Mouse (Mus musculus) effector memory CD4-positive, alpha-beta T cell, adult 5 months (primary cell): ENCODE data around the gene Tlx2. TPM values are rescaled to one million over a fixed set of nuclear protein-coding genes. Genes with fewer than 3 reads are reported as not detected.

Source experiments
- polyA plus RNA-seq: library from polyadenylated mRNA; unstranded; fragments of 100-300 nt; shearing (Covaris generic); gene quantifications from one replicate; pipeline ENCODE4 v1.2.1, GENCODE M21; 2017

Gene Tlx2
- polyA plus RNA-seq = not detected

DNA sequence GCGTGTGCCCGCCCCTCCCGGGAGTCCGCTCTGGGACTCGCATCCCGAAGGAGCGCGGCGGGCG, at the start of gene Tlx2:
TSS of gene Tlx2 (minus strand) at position 47 of the 64 bp plus-strand sequence.

DNA sequence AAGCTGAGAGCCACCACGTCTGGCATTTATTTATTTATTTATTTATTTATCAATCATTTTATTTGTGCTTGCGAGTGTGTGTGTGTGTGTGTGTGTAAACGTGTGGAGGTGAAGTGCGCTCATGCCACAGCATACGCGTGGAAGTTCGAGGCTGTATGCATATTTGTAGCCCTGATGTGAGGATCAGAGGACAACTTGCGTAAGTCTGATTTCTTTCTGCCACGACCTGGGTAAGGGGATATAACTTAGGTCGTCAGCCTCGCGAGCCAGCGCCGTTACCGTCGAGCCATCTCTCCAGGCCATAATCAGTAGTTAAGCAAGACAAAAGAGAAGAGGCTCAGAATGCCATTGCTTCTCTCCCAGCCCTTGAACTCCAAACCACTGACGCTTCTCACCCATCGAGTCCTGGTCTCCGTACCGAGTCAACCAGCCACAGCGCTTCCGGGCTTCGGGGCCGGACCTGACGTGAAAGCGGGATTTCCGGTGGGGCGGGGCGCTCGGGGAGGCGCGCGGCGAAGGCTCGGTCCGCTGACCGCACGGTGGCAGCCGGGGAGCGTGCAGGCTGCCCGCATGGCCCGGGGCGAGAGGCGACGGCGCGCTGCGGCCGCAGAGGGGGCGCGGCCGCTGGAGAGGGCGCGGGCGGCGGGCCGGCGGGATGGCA, 45.0 kb upstream of the Tlx2 start, which contains the start of gene Mogs:
TSS of gene Mogs (plus strand) at position 486 of the 661 bp plus-strand sequence.

DNA sequence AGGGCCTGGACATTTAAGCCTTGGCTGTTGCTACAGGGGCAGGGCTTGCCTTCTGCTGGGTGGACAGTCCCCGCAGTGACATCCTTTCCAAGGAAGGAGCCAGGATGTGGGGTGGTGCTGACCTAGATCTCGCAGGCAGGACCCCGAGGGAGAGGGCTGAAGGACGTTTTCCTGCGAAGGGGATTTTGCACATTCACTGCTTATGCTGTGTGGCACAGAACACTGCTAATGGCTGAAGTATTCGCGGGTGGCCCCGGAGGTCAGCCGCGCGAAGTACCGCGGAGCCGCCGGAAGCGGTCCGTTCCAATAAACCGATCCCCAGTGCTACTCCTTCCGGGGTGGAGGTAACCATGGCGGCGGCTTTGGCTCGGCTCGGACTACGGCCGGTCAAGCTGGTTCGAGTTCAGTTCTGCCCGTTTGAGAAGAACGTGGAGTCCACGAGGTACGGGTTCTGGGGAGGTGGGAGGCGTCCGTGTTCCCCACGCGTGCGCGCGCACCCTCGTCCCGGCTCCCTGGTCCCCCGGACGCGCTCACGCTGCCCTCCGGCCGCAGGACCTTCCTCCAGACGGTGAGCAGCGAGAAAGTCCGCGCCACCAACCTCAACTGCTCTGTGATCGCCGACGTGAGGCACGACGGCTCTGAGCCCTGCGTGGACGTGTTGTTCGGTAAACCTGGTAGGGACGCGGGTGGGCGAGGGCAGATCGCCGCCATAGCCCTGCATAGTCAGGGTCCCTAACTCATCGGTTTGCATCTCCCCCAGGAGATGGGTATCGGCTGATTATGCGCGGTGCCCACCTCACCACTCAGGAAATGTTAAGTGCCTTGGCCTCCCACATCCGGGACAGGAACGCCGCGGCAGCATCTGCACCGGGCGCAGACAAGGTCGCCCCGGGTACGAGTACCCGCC, 38.9 kb upstream of the Tlx2 start, which contains the start of gene Mrpl53:
TSS of gene Mrpl53 (plus strand) at position 279 of the 907 bp plus-strand sequence.

DNA sequence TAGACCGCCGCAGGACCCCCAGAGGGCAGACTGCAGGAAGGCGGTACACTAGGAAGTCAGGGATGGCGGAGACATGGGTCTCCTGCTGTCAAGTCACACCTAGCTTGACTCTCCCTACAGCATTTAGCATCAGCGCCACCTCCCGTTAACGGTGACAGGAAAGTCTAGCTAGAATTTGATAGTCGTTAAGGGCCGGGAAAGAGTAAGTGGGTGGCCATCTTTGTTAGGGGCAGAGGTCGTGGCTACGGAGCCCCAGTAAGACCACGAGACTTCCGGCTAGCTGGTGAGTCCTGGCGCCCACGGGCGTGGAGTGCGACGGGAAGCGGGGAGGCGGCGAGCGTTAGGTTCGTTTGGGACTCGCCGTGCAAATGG, 31.2 kb upstream of the Tlx2 start, which contains the start of the genes Ccdc142 and Gm42688:
TSS of gene Ccdc142 (plus strand) at position 286 of the 372 bp plus-strand sequence.
TSS of gene Gm42688 (plus strand) at position 302 of the 372 bp plus-strand sequence.

DNA sequence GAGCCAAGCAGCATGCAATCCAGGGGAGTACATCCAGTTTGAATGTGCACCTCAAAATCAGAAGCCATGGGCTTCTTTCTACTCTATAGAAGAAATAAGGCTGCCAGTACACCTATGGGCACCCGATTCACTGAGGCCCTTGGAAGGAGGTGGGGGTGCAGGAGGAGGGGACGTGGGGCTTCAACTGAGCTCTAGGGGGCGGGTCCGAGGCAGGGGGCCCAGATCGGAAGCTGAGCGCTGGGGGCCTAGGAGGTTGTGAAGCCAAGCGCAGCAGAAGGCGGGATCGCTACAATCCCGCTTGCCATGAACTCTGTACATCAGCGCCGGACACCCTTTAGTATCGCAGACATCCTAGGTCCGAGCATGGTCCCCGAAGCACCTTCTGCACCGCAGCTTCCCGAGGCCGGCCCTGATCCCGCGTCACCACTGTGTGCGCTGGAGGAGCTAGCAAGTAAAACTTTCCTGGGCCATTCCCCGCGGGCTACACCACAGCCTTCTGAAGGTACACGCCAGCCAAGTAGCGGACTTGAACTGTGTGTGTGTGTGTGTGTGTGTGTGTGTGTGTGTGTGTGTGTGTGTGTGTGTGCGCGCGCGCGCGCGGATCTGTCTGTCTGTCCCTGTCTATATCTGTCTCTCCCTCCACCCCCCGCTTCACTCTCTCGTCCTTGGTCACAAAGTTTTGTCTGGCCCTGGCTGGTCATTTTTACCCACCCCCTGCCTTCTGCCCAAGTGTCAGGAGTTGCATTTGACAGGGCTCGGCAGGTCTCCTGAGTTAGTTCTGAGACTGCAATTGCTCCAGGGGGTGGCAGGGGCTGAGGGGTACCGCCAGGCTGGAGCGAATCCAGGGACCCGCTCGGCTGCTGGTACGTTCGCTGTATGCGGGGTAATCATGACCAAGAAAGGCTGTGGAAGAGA, 16.3 kb upstream of the Tlx2 start, which contains the start of gene Lbx2:
TSS of gene Lbx2 (plus strand) at position 247 of the 915 bp plus-strand sequence.

DNA sequence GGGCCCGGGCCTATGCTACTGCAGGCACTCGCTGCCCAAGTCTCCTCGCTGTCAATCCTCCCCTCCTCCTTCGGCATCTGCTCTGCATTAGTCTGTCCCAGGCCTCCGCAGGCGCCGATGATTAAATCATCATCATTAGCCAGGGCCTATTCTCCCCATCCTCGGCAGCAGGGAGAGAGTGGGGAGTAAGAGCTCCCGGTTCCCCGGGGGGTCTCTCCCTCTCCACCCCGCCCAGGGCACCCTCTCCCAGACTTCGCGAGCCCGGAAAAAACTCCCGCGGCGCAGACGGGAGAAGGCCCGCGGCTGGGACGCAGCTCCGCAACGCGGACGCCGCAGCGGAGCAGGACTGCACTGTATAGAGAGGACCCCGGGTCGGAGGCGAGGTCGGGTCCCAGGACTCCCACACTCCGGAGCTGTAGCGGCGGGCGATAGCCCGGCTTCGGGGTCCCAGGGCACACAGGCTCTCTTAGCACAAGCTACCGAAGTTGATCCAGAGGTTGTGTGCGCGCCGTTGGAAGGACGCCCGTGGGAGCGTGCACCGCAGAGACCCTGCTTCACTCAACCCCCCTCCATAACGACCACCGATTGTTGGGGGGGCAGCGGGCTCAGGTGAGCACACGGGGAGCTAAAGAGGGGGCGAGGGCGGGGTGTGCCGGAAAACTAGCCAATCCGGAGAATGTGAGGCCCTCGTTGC, 7.7 kb upstream of the Tlx2 start, which contains the start of gene Pcgf1:
TSS of gene Pcgf1 (plus strand) at position 240 of the 694 bp plus-strand sequence.

DNA sequence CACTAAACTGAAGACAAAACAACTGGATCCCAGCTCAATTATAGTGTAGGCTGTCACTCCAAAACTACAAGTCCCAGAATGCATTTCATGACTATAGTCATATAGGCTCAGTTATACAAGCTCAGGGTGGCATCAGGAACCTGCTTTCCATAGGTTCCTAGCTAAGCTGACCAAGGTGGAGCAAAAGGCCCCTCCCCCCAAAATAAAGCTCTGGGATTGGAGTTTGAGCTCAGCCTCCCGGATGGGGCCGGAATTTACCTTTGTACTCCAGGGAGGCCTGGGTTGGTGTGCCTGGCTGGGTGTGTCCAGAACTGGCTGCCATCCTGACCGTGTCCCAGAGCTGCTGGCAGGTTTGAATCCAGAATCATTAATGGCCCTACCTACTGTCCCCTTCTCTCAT, 12.3 kb downstream of the Tlx2 start, which contains the start of gene Dqx1:
TSS of gene Dqx1 (plus strand) at position 55 of the 400 bp plus-strand sequence.

DNA sequence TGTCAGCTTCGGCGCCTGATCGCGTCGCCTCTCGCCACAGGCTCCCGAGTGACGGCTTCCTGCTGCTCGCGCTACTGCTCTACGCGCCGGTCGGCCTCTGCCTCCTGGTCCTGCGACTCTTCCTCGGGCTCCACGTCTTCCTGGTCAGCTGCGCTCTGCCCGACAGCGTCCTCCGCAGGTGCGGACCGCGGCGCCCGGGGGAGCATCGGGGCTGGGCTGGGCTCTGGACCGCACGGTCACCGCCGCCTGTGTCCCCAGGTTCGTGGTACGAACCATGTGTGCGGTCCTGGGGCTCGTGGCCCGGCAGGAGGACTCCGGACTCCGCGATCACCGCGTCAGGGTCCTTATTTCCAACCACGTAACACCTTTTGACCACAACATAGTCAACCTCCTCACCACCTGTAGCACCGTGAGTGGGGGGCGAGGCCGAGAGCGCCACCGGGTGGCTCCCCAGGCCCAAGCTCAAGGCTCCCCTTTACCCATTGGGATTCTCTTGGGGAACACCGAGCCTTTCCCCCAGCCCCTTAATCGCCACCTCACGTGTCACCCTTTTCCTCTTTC, 15.1 kb downstream of the Tlx2 start, which contains the start of gene Htra2:
TSS of gene Htra2 (minus strand) at position 403 of the 561 bp plus-strand sequence.

DNA sequence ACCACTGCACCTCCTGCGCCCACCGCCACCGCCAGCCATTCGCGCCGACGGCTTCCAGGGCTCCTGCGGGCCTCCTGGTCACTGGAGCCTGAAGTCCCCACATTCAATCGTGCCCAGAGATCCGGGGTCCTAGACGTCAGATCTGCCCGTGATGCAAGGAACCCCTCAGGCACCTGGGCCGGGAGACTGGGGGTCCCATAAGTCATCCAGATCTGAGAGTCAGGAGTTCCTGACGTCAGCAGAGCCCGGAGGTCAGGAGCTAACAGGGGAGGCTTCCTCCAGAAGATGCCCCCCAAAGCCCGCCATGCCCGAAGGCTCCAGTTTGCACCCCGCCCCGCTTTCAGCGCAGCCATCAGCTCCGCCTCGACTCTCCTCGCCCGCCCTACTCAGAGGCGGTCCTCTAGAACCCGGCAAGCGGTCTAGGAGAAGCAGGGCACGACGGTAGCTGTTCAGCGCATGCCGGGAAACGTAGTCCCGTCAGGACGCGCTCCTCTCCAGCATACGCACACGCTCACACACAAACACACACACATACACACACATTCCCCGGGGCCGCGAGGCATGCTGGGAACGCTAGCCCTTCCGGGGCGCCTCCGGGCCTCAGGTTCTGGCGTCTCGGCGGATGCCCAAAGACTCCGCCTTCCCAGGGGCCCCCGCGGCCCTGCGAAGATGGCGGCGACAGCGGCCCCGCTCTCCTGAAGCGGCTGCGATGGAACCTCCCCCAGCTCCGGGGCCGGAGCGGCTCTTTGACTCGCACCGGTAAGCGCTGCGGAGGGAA, 15.8 kb downstream of the Tlx2 start, which contains the start of gene Aup1:
TSS of gene Aup1 (plus strand) at position 448 of the 778 bp plus-strand sequence.

DNA sequence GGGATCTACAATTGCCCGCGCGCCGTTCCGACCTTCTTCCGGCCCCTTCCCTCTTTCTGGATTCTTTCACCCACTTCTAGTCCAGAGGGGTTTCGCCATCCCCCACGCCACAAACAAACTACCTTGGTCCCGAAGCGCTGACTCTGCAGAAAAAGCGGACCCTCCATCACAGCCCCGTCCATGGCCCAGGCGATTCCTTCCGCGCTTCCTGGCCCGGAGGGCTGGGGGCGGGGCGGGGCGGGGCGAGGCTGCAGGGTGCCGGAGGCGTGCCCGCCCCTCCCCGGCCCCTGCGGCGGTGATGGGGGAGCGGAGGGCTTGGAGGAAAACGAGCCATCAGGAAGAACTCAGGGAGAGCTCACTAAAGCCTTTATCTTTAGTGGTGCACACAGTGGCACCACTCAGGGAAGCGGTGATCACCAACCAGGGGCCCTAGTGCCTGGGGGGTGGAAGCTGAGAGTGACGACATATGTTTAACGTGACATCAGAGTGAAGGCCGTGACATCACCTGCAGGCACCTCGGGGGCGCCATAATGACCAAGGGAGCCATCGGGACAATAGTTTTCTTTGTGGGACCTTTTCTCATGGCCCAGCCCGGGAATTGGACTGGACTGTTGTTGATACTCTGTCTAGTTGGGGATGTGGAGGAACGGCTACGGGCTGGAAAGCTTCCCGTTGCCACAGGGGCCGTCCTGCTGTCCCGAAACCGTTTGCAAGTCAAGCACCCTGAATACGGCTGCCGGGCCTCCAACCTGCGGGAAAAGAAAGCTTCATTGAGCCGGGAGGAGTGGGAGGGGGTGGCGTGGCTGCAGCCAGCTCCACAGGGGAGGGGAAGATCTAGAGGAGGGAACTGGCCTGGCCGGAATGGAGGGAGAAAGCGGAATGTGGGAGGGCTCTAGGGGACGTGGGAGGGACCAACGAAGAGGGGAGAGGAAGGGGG, 36.6 kb downstream of the Tlx2 start, which contains the start of the genes Dok1 and Loxl3:
TSS of gene Dok1 (minus strand) at position 223 of the 937 bp plus-strand sequence.
TSS of gene Loxl3 (plus strand) at position 925 of the 937 bp plus-strand sequence.

Other genes starting within 250 kb of the Tlx2 start
- gene Sema4f, start 130.5 kb downstream of the Tlx2 start, polyA plus RNA-seq = 14.4 TPM
- not detected for gene M1ap, start 123.4 kb downstream of the Tlx2 start, polyA plus RNA-seq
- gene Dok1, start 36.8 kb downstream of the Tlx2 start, polyA plus RNA-seq = 13.9 TPM
- gene Loxl3, start 36.1 kb downstream of the Tlx2 start, polyA plus RNA-seq = not detected
- gene Aup1, start 15.8 kb downstream of the Tlx2 start, polyA plus RNA-seq = 408 TPM
- 38.1 TPM for gene Htra2, start 15.0 kb downstream of the Tlx2 start, polyA plus RNA-seq
- 2.7 TPM for gene Dqx1, start 12.4 kb downstream of the Tlx2 start, polyA plus RNA-seq
- 25.5 TPM for gene Pcgf1, start 7.6 kb upstream of the Tlx2 start, polyA plus RNA-seq
- gene Lbx2, start 16.1 kb upstream of the Tlx2 start, polyA plus RNA-seq = not detected
- 2.9 TPM for gene Ccdc142, start 31.3 kb upstream of the Tlx2 start, polyA plus RNA-seq
- gene Gm42688, start 31.3 kb upstream of the Tlx2 start, polyA plus RNA-seq = 7.2 TPM
- gene Mrpl53, start 38.7 kb upstream of the Tlx2 start, polyA plus RNA-seq = 29.6 TPM
- 71.4 TPM for gene Mogs, start 45.2 kb upstream of the Tlx2 start, polyA plus RNA-seq
- 58.8 TPM for gene Wbp1, start 51.3 kb upstream of the Tlx2 start, polyA plus RNA-seq
- gene Ino80b, start 55.1 kb upstream of the Tlx2 start, polyA plus RNA-seq = 26.6 TPM
- 0.77 TPM for gene Rtkn, start 65.2 kb upstream of the Tlx2 start, polyA plus RNA-seq
- gene Wdr54, start 86.1 kb upstream of the Tlx2 start, polyA plus RNA-seq = 0.62 TPM
- not detected for gene 1700003E16Rik, start 86.1 kb upstream of the Tlx2 start, polyA plus RNA-seq
- gene Dctn1, start 95.6 kb upstream of the Tlx2 start, polyA plus RNA-seq = 60.1 TPM
- 0.81 TPM for gene Slc4a5, start 149.5 kb upstream of the Tlx2 start, polyA plus RNA-seq